Mouse (Mus musculus) embryonic facial prominence, embryonic 13.5 days (tissue): ENCODE measurements around the gene Ankib1. TPM values are rescaled to one million over a fixed set of nuclear protein-coding genes. Genes with fewer than 3 reads are reported as not detected.
"Not testable (repeated sequence)": the region's sequence is repeated elsewhere in the genome, so short reads cannot be mapped to it uniquely, and the experiment has no call there.

Experiments used
- ATAC-seq: fragments of 200-750 bp; cut with Nextera tagmentation; 2 replicates; pipeline ENCODE4 v1.8.0; 2017; ENCODE audit warnings: low read depth; ENCODE audit not compliant: insufficient number of reproducible peaks, insufficient read depth, low FRiP score, low TSS enrichment
- H3K27ac ChIP-seq: fragments of 300-500 bp; sonication (generic); 2 replicates; pipeline ENCODE4 v1.5.1; 2015; ENCODE audit warnings: moderate library complexity, mild to moderate bottlenecking, inconsistent platforms
- H3K27me3 ChIP-seq: fragments of 300-500 bp; sonication (generic); 2 replicates; pipeline ENCODE4 v1.6.1; 2015; ENCODE audit warnings: mild to moderate bottlenecking, inconsistent platforms
- H3K36me3 ChIP-seq: fragments of 300-500 bp; sonication (generic); 2 replicates; pipeline ENCODE4 v1.6.1; 2015; ENCODE audit warnings: mild to moderate bottlenecking, inconsistent platforms
- H3K4me1 ChIP-seq: fragments of 300-500 bp; sonication (generic); 2 replicates; pipeline ENCODE4 v1.6.1; 2015; ENCODE audit warnings: inconsistent platforms
- H3K4me2 ChIP-seq: fragments of 300-500 bp; sonication (generic); 2 replicates; pipeline ENCODE4 v1.6.1; 2015; ENCODE audit warnings: moderate library complexity, mild to moderate bottlenecking, inconsistent platforms
- H3K4me3 ChIP-seq: fragments of 300-500 bp; sonication (generic); 2 replicates; pipeline ENCODE4 v1.5.1; 2015; ENCODE audit warnings: mild to moderate bottlenecking, inconsistent platforms
- H3K9ac ChIP-seq: fragments of 300-500 bp; sonication (generic); 2 replicates; pipeline ENCODE4 v1.6.1; 2015; ENCODE audit warnings: mild to moderate bottlenecking, inconsistent platforms
- H3K9me3 ChIP-seq: fragments of 300-500 bp; sonication (generic); 2 replicates; pipeline ENCODE4 v1.6.1; 2016; ENCODE audit warnings: inconsistent platforms
- WGBS: fragments of 180-500 bp; shearing (Covaris S2); methylation state at CpG from one replicate; pipeline ENCODE4 v1.1.7; 2015; ENCODE audit warnings: mixed read lengths; 5-methylcytosine and 5-hydroxymethylcytosine counted together
- polyA plus RNA-seq: library from polyadenylated mRNA; unstranded; fragments of >200 nt; fragmentation: Nextera tagmentation; extraction: Ambion mirVana; gene quantifications from 2 replicates; pipeline ENCODE4 v1.2.1, GENCODE M21; 2015

Gene Ankib1
- polyA plus RNA-seq, 1 experiment from 2014 or later: 13.4 TPM

GRCm38 (mm10) chr5:3657085-3657484 lies 145.6 kb downstream of the Ankib1 start, which contains the start of gene Gatad1:
TSS of gene Gatad1 (minus strand) at chr5:3657185.
- H3K4me1 ChIP-seq: no peaks in the 10 kb centered on the region
- H3K4me3 ChIP-seq: no peak within 1 kb of the TSS
- no peak within 1 kb of the TSS for H3K27ac ChIP-seq
- H3K9ac ChIP-seq: no peak within 1 kb of the TSS
- no peak within 1 kb of the TSS for H3K4me2 ChIP-seq
- no peaks in the 10 kb centered on the region for H3K27me3 ChIP-seq
- no peaks in the 10 kb centered on the region for H3K9me3 ChIP-seq
- no peak for ATAC-seq
- WGBS: 73% methylated on average over 5 of the region's 5 CpGs
- no peaks in the 10 kb centered on the region for H3K36me3 ChIP-seq

- H3K27me3 ChIP-seq: no peaks in the 10 kb centered on the region
- H3K4me1 ChIP-seq: no peaks in the 10 kb centered on the region
- no peaks in the 10 kb centered on the region for H3K36me3 ChIP-seq
- H3K9me3 ChIP-seq: no peaks in the 10 kb centered on the region
- no peak for ATAC-seq
- H3K9ac ChIP-seq: no peak overlapping the region
- no peak overlapping the region for H3K27ac ChIP-seq
- no peak overlapping the region for H3K4me2 ChIP-seq
- 93% methylated on average over 4 of the region's 4 CpGs for WGBS
- no peak overlapping the region for H3K4me3 ChIP-seq
Observed at GRCm38 (mm10) chr5:3653801-3654200, 148.9 kb downstream of the Ankib1 start.

GRCm38 (mm10) chr5:3652903-3653575 lies 149.7 kb downstream of the Ankib1 start:
- H3K4me1 ChIP-seq, H3K4me3 ChIP-seq, H3K9ac ChIP-seq, H3K36me3 ChIP-seq, H3K27ac ChIP-seq, H3K9me3 ChIP-seq, H3K4me2 ChIP-seq, H3K27me3 ChIP-seq, ATAC-seq: not testable (repeated sequence)
- WGBS: 92% methylated on average over 16 of the region's 25 CpGs

GRCm38 (mm10) chr5:3651621-3652020 lies 151.1 kb downstream of the Ankib1 start:
- ATAC-seq: no peak
- WGBS: 84% methylated on average over 5 of the region's 5 CpGs
- H3K9me3 ChIP-seq: no peaks in the 10 kb centered on the region
- no peak overlapping the region for H3K4me3 ChIP-seq
- H3K4me2 ChIP-seq: no peak overlapping the region
- peaks cover under 1% of the 10 kb centered on the region; the same call in 1 of the 2 replicates for H3K4me1 ChIP-seq
- H3K36me3 ChIP-seq: no peaks in the 10 kb centered on the region
- H3K9ac ChIP-seq: no peak overlapping the region
- H3K27ac ChIP-seq: no peak overlapping the region
- no peaks in the 10 kb centered on the region for H3K27me3 ChIP-seq

GRCm38 (mm10) chr5:3650881-3651280 lies 151.8 kb downstream of the Ankib1 start, which contains the start of gene Tmbim7:
TSS of gene Tmbim7 (plus strand) at chr5:3651181.
- Histone ChIP-seq H3K9ac (no peak within 1 kb of the TSS), H3K4me1 (peaks cover 3% of the 10 kb centered on the region; the same call in 1 of the 2 replicates), H3K36me3 (no peaks in the 10 kb centered on the region), H3K9me3 (no peaks in the 10 kb centered on the region), H3K4me3 (no peak within 1 kb of the TSS), H3K27ac (no peak within 1 kb of the TSS), H3K4me2 (no peak within 1 kb of the TSS), H3K27me3 (no peaks in the 10 kb centered on the region)
- no peak for ATAC-seq
- WGBS: 82% methylated on average over 6 of the region's 6 CpGs

- Histone ChIP-seq H3K9me3 (no peaks in the 10 kb centered on the region), H3K4me2 (no peak overlapping the region), H3K36me3 (peaks cover 9% of the 10 kb centered on the region), H3K27ac (no peak overlapping the region), H3K4me3 (no peak overlapping the region), H3K4me1 (peaks cover 10% of the 10 kb centered on the region), H3K27me3 (no peaks in the 10 kb centered on the region), H3K9ac (no peak overlapping the region)
- 70% methylated on average over 4 of the region's 4 CpGs for WGBS
- no peak for ATAC-seq
Observed at GRCm38 (mm10) chr5:3648849-3649210, 153.9 kb downstream of the Ankib1 start.

- Histone ChIP-seq H3K9me3 (no peaks in the 10 kb centered on the region), H3K27ac (no peak overlapping the region), H3K36me3 (peaks cover 12% of the 10 kb centered on the region), H3K9ac (no peak overlapping the region), H3K4me2 (peak overlapping the region; percentile 65), H3K27me3 (no peaks in the 10 kb centered on the region), H3K4me1 (peaks cover 10% of the 10 kb centered on the region), H3K4me3 (peak overlapping the region; percentile 94)
- WGBS: 49% methylated on average over 4 of the region's 4 CpGs
- ATAC-seq: no peak
Observed at GRCm38 (mm10) chr5:3648206-3648848, 154.4 kb downstream of the Ankib1 start.

GRCm38 (mm10) chr5:3647708-3648121 lies 155.0 kb downstream of the Ankib1 start:
- WGBS: under 1% methylated on average over 30 of the region's 46 CpGs
- Histone ChIP-seq H3K9me3 (no peaks in the 10 kb centered on the region), H3K4me2 (peak overlapping the region; percentile 65), H3K4me1 (peaks cover 10% of the 10 kb centered on the region), H3K27me3 (no peaks in the 10 kb centered on the region), H3K36me3 (peaks cover 15% of the 10 kb centered on the region), H3K4me3 (peak overlapping the region; percentile 94), H3K9ac (peak overlapping the region; percentile 89), H3K27ac (peak overlapping the region; percentile 93)
- peak; percentile 91 for ATAC-seq

- ATAC-seq: peak; percentile 79
- no peaks in the 10 kb centered on the region for H3K27me3 ChIP-seq
- peak overlapping the region; percentile 94 for H3K4me3 ChIP-seq
- no peaks in the 10 kb centered on the region for H3K9me3 ChIP-seq
- H3K9ac ChIP-seq: peak overlapping the region; percentile 89
- peaks cover 10% of the 10 kb centered on the region for H3K4me1 ChIP-seq
- WGBS: under 1% methylated on average over 60 of the region's 60 CpGs
- peak overlapping the region; percentile 93 for H3K27ac ChIP-seq
- H3K4me2 ChIP-seq: peak overlapping the region; percentile 65
- peaks cover 18% of the 10 kb centered on the region for H3K36me3 ChIP-seq
Observed at GRCm38 (mm10) chr5:3646991-3647707, 155.6 kb downstream of the Ankib1 start.

GRCm38 (mm10) chr5:3646539-3646938 lies 156.2 kb downstream of the Ankib1 start:
- H3K4me3 ChIP-seq: peak overlapping the region; percentile 94
- no peaks in the 10 kb centered on the region for H3K27me3 ChIP-seq
- H3K36me3 ChIP-seq: peaks cover 25% of the 10 kb centered on the region
- H3K9ac ChIP-seq: peak overlapping the region; percentile 89
- H3K4me2 ChIP-seq: peak overlapping the region; percentile 65
- no peaks in the 10 kb centered on the region for H3K9me3 ChIP-seq
- no peak for ATAC-seq
- peak overlapping the region; percentile 93; the same call in 1 of the 2 replicates for H3K27ac ChIP-seq
- peaks cover 10% of the 10 kb centered on the region for H3K4me1 ChIP-seq
- WGBS: 20% methylated on average over 6 of the region's 6 CpGs

- no peaks in the 10 kb centered on the region for H3K27me3 ChIP-seq
- no peaks in the 10 kb centered on the region for H3K9me3 ChIP-seq
- no peak for ATAC-seq
- H3K4me3 ChIP-seq: 0 out of 2 replicates have a peak overlapping the region, but pooled peaks have one; percentile 10
- WGBS: 53% methylated on average over 6 of the region's 6 CpGs
- peak overlapping the region; percentile 65 for H3K4me2 ChIP-seq
- H3K36me3 ChIP-seq: peaks cover 34% of the 10 kb centered on the region
- H3K4me1 ChIP-seq: peaks cover 10% of the 10 kb centered on the region
- 0 out of 2 replicates have a peak overlapping the region, but pooled peaks have one; percentile 52 for H3K9ac ChIP-seq
- no peak overlapping the region for H3K27ac ChIP-seq
Observed at GRCm38 (mm10) chr5:3645326-3645725, 157.4 kb downstream of the Ankib1 start.
